Mouse (Mus musculus) neural tube, embryonic 11.5 days (tissue): ENCODE results near the gene Vapa. TPM values are rescaled to one million over a fixed set of nuclear protein-coding genes. Genes with fewer than 3 reads are reported as not detected.

Experiments used
- ATAC-seq: fragments of 200-750 bp; cut with Nextera tagmentation; 2 replicates; pipeline ENCODE4 v1.8.0; 2017; ENCODE audit warnings: moderate number of reproducible peaks, mild to moderate bottlenecking, moderate TSS enrichment, moderate library complexity; ENCODE audit not compliant: insufficient read depth, low FRiP score, low TSS enrichment
- DNase-seq: peaks from one replicate; pipeline ENCODE4 v3.0.0-alpha.2; 2015; ENCODE audit warnings: low spot score
- H3K27ac ChIP-seq: fragments of 300-500 bp; sonication (generic); 2 replicates; pipeline ENCODE4 v1.5.1; 2014; ENCODE audit warnings: low read depth, mild to moderate bottlenecking, low read length
- H3K27me3 ChIP-seq: fragments of 300-500 bp; sonication (generic); 2 replicates; pipeline ENCODE4 v1.6.1; 2014; ENCODE audit warnings: mild to moderate bottlenecking, low read length, mixed read lengths; ENCODE audit not compliant: control insufficient read depth, insufficient read depth
- H3K36me3 ChIP-seq: fragments of 300-500 bp; sonication (generic); 2 replicates; pipeline ENCODE4 v1.6.1; 2014; ENCODE audit warnings: mild to moderate bottlenecking, low read length, moderate library complexity, mixed read lengths; ENCODE audit not compliant: control insufficient read depth, insufficient read depth
- H3K4me1 ChIP-seq: fragments of 300-500 bp; sonication (generic); 2 replicates; pipeline ENCODE4 v1.6.1; 2014; ENCODE audit warnings: low read length, mixed read lengths; ENCODE audit not compliant: control insufficient read depth, insufficient read depth
- H3K4me2 ChIP-seq: fragments of 300-500 bp; sonication (generic); 2 replicates; pipeline ENCODE4 v1.6.1; 2014; ENCODE audit warnings: low read depth, mild to moderate bottlenecking, moderate library complexity
- H3K4me3 ChIP-seq: fragments of 300-500 bp; sonication (generic); 2 replicates; pipeline ENCODE4 v1.5.1; 2014; ENCODE audit warnings: low read depth, low read length
- H3K9ac ChIP-seq: fragments of 300-500 bp; sonication (generic); 2 replicates; pipeline ENCODE4 v1.6.1; 2014; ENCODE audit warnings: mild to moderate bottlenecking, low read length
- H3K9me3 ChIP-seq: fragments of 300-500 bp; sonication (generic); 2 replicates; pipeline ENCODE4 v1.6.1; 2016; ENCODE audit warnings: low read length; ENCODE audit not compliant: control insufficient read depth
- WGBS: fragments of 180-500 bp; shearing (Covaris S2); extraction: QIAGEN DNeasy Blood & Tissue Kit; methylation state at CpG from one replicate; pipeline ENCODE4 v1.1.7; 2014; 5-methylcytosine and 5-hydroxymethylcytosine counted together
- polyA plus RNA-seq: library from polyadenylated mRNA; unstranded; fragments of >200 nt; fragmentation: Nextera tagmentation; extraction: Ambion mirVana; gene quantifications from 2 replicates; pipeline ENCODE4 v1.2.1, GENCODE M21; 2014

Vapa gene
- polyA plus RNA-seq, 1 experiment from 2014 or later = 259 TPM

GRCm38 (mm10) chr17:65613142-65613462 lies 253 bp downstream of the Vapa start:
- Histone ChIP-seq H3K36me3 (no peaks in the 10 kb centered on the region), H3K9ac (peak overlapping the region; percentile 90), H3K27ac (peak overlapping the region; percentile 96), H3K4me3 (peak overlapping the region; percentile 97), H3K27me3 (no peaks in the 10 kb centered on the region), H3K9me3 (no peaks in the 10 kb centered on the region), H3K4me2 (peak overlapping the region; percentile 48; the same call in 1 of the 2 replicates), H3K4me1 (peaks cover 12% of the 10 kb centered on the region; the same call in 1 of the 2 replicates)
- DNase-seq (no peak), ATAC-seq (peak; percentile 65; the same call in 1 of the 2 replicates)
- 0% methylated on average over 19 of the region's 42 CpGs for WGBS

- Histone ChIP-seq H3K4me3 (peak overlapping the region; percentile 97), H3K4me2 (peak overlapping the region; percentile 48), H3K9me3 (no peaks in the 10 kb centered on the region), H3K36me3 (no peaks in the 10 kb centered on the region), H3K27ac (peak overlapping the region; percentile 96), H3K4me1 (peaks cover 12% of the 10 kb centered on the region; the same call in 1 of the 2 replicates), H3K27me3 (no peaks in the 10 kb centered on the region), H3K9ac (peak overlapping the region; percentile 90)
- peak; percentile 61 for ATAC-seq
- DNase-seq = peak; percentile 58
- WGBS = under 1% methylated on average over 57 of the region's 91 CpGs
Observed at GRCm38 (mm10) chr17:65612391-65613141, 789 bp downstream of the Vapa start.

GRCm38 (mm10) chr17:65611721-65612120 lies 1.6 kb downstream of the Vapa start:
- peaks cover 12% of the 10 kb centered on the region; the same call in 1 of the 2 replicates for H3K4me1 ChIP-seq
- DNase-seq (no peak), ATAC-seq (no peak)
- H3K9me3 ChIP-seq = no peaks in the 10 kb centered on the region
- H3K9ac ChIP-seq = no peak overlapping the region; the same call in 1 of the 2 replicates
- H3K36me3 ChIP-seq = no peaks in the 10 kb centered on the region
- no peak overlapping the region for H3K27ac ChIP-seq
- 22% methylated on average over 4 of the region's 4 CpGs for WGBS
- H3K4me3 ChIP-seq = peak overlapping the region; percentile 97
- H3K4me2 ChIP-seq = peak overlapping the region; percentile 48
- H3K27me3 ChIP-seq = no peaks in the 10 kb centered on the region

DNA sequence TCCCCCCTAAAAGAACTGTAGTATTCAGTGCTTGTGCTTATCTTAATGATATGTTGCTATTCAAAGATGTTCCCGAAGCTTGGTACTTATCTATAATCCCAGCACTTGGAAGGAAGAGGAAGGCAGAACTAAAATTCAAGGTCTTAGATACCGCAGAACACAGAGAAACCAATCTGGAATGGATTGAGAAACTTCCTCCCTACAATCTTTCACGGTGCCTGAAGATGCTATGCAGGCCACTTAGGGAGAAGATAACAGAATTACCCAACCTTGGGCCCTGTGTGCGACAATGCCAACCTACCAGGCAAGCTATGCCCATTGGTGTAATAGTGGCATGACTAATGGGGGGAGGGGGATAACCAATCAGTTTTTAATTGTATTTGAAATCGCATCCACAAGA lies 4.6 kb downstream of the Vapa start:
- peaks cover 9% of the 10 kb centered on the region; the same call in 1 of the 2 replicates for H3K4me1 ChIP-seq
- 77% methylated on average over 5 of the region's 5 CpGs for WGBS
- H3K36me3 ChIP-seq = no peaks in the 10 kb centered on the region
- no peak overlapping the region for H3K4me2 ChIP-seq
- H3K4me3 ChIP-seq = no peak overlapping the region
- no peak for ATAC-seq
- no peak for DNase-seq
- no peak overlapping the region for H3K9ac ChIP-seq
- no peaks in the 10 kb centered on the region for H3K27me3 ChIP-seq
- no peaks in the 10 kb centered on the region for H3K9me3 ChIP-seq
- H3K27ac ChIP-seq = no peak overlapping the region

GRCm38 (mm10) chr17:65608312-65608687 lies 5.1 kb downstream of the Vapa start:
- H3K4me1 ChIP-seq = peaks cover 9% of the 10 kb centered on the region; the same call in 1 of the 2 replicates
- no peak overlapping the region for H3K27ac ChIP-seq
- H3K9me3 ChIP-seq = no peaks in the 10 kb centered on the region
- WGBS = 81% methylated on average over 2 of the region's 2 CpGs
- no peak overlapping the region for H3K9ac ChIP-seq
- ATAC-seq (no peak), DNase-seq (no peak)
- no peaks in the 10 kb centered on the region for H3K36me3 ChIP-seq
- no peaks in the 10 kb centered on the region for H3K27me3 ChIP-seq
- H3K4me2 ChIP-seq = no peak overlapping the region
- no peak overlapping the region for H3K4me3 ChIP-seq

- Histone ChIP-seq H3K4me3 (no peak overlapping the region), H3K36me3 (no peaks in the 10 kb centered on the region), H3K9ac (no peak overlapping the region), H3K4me1 (peaks cover 9% of the 10 kb centered on the region; the same call in 1 of the 2 replicates), H3K9me3 (no peaks in the 10 kb centered on the region), H3K27me3 (no peaks in the 10 kb centered on the region), H3K4me2 (no peak overlapping the region), H3K27ac (no peak overlapping the region)
- no peak for DNase-seq
- 56% methylated on average over 7 of the region's 7 CpGs for WGBS
- no peak for ATAC-seq
Observed at GRCm38 (mm10) chr17:65607574-65608311, 5.6 kb downstream of the Vapa start.

DNA sequence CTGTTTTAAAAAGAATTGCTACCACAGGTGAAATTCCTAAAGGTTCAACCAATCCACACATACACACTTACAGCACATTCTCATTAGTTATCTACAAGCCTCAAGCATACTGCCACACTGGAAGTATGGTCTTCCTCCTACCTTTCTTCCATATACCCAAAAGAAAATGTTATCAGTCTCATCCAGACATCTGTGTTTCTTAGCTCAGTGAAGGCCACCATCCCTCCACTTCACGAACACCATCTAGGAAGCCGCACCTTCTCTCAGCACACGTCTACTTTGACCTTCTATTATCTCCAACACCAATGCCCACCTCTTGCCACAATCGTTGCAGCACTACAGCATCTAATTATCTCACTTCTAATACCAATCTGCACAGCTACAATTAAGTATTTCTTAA lies 7.3 kb downstream of the Vapa start:
- DNase-seq (no peak), ATAC-seq (no peak)
- no peak overlapping the region for H3K4me3 ChIP-seq
- no peak overlapping the region for H3K4me2 ChIP-seq
- peaks cover 7% of the 10 kb centered on the region; the same call in 1 of the 2 replicates for H3K4me1 ChIP-seq
- no peak overlapping the region for H3K9ac ChIP-seq
- H3K27me3 ChIP-seq = no peaks in the 10 kb centered on the region
- no peak overlapping the region for H3K27ac ChIP-seq
- no peaks in the 10 kb centered on the region for H3K36me3 ChIP-seq
- 89% methylated on average over 4 of the region's 4 CpGs for WGBS
- H3K9me3 ChIP-seq = no peaks in the 10 kb centered on the region

DNA sequence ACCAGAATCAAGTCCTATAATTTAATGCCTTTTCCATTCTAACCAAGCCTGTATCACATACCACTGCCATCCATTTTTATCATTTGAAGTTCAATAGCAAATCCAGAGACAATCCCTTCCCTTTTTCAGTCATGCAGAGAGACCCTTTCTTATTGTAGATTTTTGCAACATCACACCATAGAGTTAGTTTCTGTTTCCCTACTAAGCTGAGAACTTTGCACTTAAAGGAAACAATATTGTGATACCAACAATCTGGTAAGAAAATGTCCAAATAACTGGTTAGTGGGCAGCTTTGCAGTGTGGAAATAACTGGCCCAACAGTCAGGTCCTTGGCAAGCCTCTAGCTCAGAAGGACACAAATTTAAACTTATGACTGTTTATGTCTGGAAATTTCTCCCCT lies 8.5 kb downstream of the Vapa start:
- Histone ChIP-seq H3K4me1 (peaks cover 5% of the 10 kb centered on the region; the same call in 1 of the 2 replicates), H3K4me3 (no peak overlapping the region), H3K4me2 (no peak overlapping the region), H3K9me3 (no peaks in the 10 kb centered on the region), H3K27me3 (no peaks in the 10 kb centered on the region), H3K36me3 (no peaks in the 10 kb centered on the region), H3K27ac (no peak overlapping the region), H3K9ac (no peak overlapping the region)
- ATAC-seq (no peak), DNase-seq (no peak)

- Histone ChIP-seq H3K27ac (no peak overlapping the region), H3K4me2 (no peak overlapping the region), H3K4me1 (peaks cover 5% of the 10 kb centered on the region; the same call in 1 of the 2 replicates), H3K9me3 (no peaks in the 10 kb centered on the region), H3K27me3 (no peaks in the 10 kb centered on the region), H3K9ac (no peak overlapping the region), H3K4me3 (no peak overlapping the region), H3K36me3 (no peaks in the 10 kb centered on the region)
- DNase-seq (no peak), ATAC-seq (no peak)
Observed at GRCm38 (mm10) chr17:65604315-65604714, 9.0 kb downstream of the Vapa start.
